Mouse (Mus musculus) lung, postnatal 0 days (tissue): Measurements from ENCODE around the gene Alg14.

Experiments
- CTCF ChIP-seq: IDR thresholded peaks from 2 replicates; pipeline ENCODE4 v1.5.1; 2016; ENCODE audit warnings: antibody characterized with exemption, mild to moderate bottlenecking
- EP300 ChIP-seq: IDR thresholded peaks from 2 replicates; pipeline ENCODE4 v1.6.1; 2016; ENCODE audit warnings: antibody characterized with exemption, mild to moderate bottlenecking, control low read depth

DNA sequence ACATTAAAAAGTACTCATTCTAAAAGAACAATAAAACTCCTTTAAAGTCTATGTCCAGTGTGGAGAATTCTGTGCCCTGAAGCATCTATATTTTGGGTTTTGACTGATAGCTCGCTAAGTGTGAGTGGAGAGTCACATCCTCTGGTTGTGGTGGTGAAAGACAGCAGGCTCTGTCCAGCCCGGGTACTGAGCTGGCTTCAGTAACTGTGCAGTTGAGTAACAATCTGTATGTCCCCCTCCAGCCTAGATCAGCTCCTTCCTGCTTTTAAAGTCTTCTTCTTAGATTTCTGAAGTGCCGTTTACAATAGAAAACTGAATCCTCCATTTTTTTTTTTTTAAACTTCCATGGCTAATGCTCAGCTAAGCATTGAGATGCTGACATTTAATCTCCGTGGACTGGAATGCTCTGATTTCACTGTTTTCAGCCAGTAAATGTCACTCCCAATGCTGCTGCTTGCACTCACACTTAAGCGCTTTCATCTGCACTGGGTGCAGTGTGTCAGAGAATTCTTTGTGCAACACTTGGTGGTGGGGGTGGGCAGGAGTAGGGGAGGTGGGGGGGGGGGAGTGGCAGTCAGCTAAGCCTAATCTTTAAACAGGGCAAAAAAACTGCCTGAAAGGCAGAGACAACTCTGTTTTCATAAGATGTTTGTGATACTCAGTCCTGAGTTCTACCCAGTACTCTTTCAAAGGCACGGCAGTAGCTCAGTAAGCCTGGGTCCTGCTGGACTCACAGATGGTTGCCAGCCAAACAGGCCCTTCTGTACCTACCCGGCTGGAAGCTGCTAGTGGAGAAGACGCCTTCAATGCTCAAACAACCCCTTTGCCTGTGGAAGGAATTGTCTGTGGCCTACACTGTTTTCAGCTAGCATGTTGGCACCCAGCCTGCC is 52.7 kb downstream of the Alg14 start:
- TF ChIP-seq CTCF (no peak), EP300 (no peak)
